Mouse (Mus musculus): ENCODE data around the gene Acot8. TPM values are rescaled to one million over a fixed set of nuclear protein-coding genes. Genes with fewer than 3 reads are reported as not detected.

Gene Acot8
- polyA plus RNA-seq, 3 experiments from 2014 or later, result 34.5 to 45.6 (median 39.3) TPM

GRCm38 (mm10) chr2:164779481-164780086 is 25.1 kb downstream of the Acot8 start, which contains the start of gene Tnnc2:
TSS of gene Tnnc2 (minus strand) at chr2:164779967.
- no peak for ATAC-seq

- ATAC-seq, result no peak
Observed at GRCm38 (mm10) chr2:164778809-164779208, 25.9 kb downstream of the Acot8 start.

GRCm38 (mm10) chr2:164778015-164778287 is 26.7 kb downstream of the Acot8 start:
- no peak for ATAC-seq

GRCm38 (mm10) chr2:164777246-164778014 is 27.3 kb downstream of the Acot8 start:
- no peak for ATAC-seq

- no peak for ATAC-seq
Observed at GRCm38 (mm10) chr2:164776801-164777200, 27.9 kb downstream of the Acot8 start.

- ATAC-seq, result no peak
Observed at GRCm38 (mm10) chr2:164776130-164776529, 28.6 kb downstream of the Acot8 start.

- no peak for ATAC-seq
Observed at GRCm38 (mm10) chr2:164773989-164774364, 30.7 kb downstream of the Acot8 start.

GRCm38 (mm10) chr2:164773229-164773988 is 31.3 kb downstream of the Acot8 start:
- no peak for ATAC-seq

GRCm38 (mm10) chr2:164771123-164771522 is 33.6 kb downstream of the Acot8 start:
- ATAC-seq, result no peak

GRCm38 (mm10) chr2:164770279-164770678 is 34.4 kb downstream of the Acot8 start:
- ATAC-seq, result no peak

GRCm38 (mm10) chr2:164769258-164770037 is 35.2 kb downstream of the Acot8 start, which contains the start of gene Ube2c:
TSS of gene Ube2c (plus strand) at chr2:164769898.
- peak; percentile 100 for ATAC-seq

- no peak for ATAC-seq
Observed at GRCm38 (mm10) chr2:164767812-164768540, 36.7 kb downstream of the Acot8 start.

- no peak for ATAC-seq
Observed at GRCm38 (mm10) chr2:164765841-164766240, 38.8 kb downstream of the Acot8 start.

GRCm38 (mm10) chr2:164762593-164762992 is 42.1 kb downstream of the Acot8 start:
- no peak for ATAC-seq

GRCm38 (mm10) chr2:164761971-164762370 is 42.7 kb downstream of the Acot8 start:
- ATAC-seq, result no peak

GRCm38 (mm10) chr2:164761502-164761901 is 43.2 kb downstream of the Acot8 start:
- ATAC-seq, result no peak

- ATAC-seq, result no peak
Observed at GRCm38 (mm10) chr2:164760059-164760833, 44.4 kb downstream of the Acot8 start.

GRCm38 (mm10) chr2:164758692-164759091 is 46.0 kb downstream of the Acot8 start:
- ATAC-seq, result no peak

- ATAC-seq, result no peak
Observed at GRCm38 (mm10) chr2:164757841-164758240, 46.8 kb downstream of the Acot8 start.

GRCm38 (mm10) chr2:164754800-164755199 is 49.9 kb downstream of the Acot8 start:
- no peak for ATAC-seq

GRCm38 (mm10) chr2:164754105-164754504 is 50.6 kb downstream of the Acot8 start:
- no peak for ATAC-seq

Measured in inflammation-experienced regulatory T-cells, adult 6 months (primary cell).